Mouse (Mus musculus) ovary, adult 10 weeks (tissue): ENCODE data around the gene Gm14419. TPM values are rescaled to one million over a fixed set of nuclear protein-coding genes. Genes with fewer than 3 reads are reported as not detected.

ENCODE experiments used
- polyA plus RNA-seq: library from polyadenylated mRNA; stranded (reverse); fragments of 350-450 nt; fragmentation: Illumina TruSeq; extraction: RNeasy Lipid Tissue Mini Kit (QIAGEN cat#74804); gene quantifications from one replicate; pipeline ENCODE4 v1.2.3, GENCODE M21; 2014

The Gm14419 gene
- polyA plus RNA-seq = 36.4 TPM

GRCm38 (mm10) chr2:177000656-177001055 is at the start of gene Gm14419:
Gene Gm14419, plus strand, starts transcription at chr2:177000956.

Other genes starting within 250 kb of the Gm14419 start
- 60.0 TPM for gene Gm14295, start 202.3 kb upstream of the Gm14419 start, polyA plus RNA-seq
- gene Gm14408, start 169.8 kb upstream of the Gm14419 start, polyA plus RNA-seq = not detected
- gene Gm14296, start 73.1 kb upstream of the Gm14419 start, polyA plus RNA-seq = 59.7 TPM
- 0.74 TPM for gene Gm14401, start 73.4 kb downstream of the Gm14419 start, polyA plus RNA-seq
- gene Gm14410, start 205.5 kb downstream of the Gm14419 start, polyA plus RNA-seq = 115 TPM